Mouse (Mus musculus): Measurements from ENCODE around the gene Rbms1. TPM values are rescaled to one million over a fixed set of nuclear protein-coding genes. Genes with fewer than 3 reads are reported as not detected.
A peak's percentile ranks its signal among the peaks of the same experiment; 100 is the strongest.

Rbms1 gene
- total and polyA plus RNA-seq, 3 experiments, result 10.1 to 27.4 TPM; not detected in 1

DNA sequence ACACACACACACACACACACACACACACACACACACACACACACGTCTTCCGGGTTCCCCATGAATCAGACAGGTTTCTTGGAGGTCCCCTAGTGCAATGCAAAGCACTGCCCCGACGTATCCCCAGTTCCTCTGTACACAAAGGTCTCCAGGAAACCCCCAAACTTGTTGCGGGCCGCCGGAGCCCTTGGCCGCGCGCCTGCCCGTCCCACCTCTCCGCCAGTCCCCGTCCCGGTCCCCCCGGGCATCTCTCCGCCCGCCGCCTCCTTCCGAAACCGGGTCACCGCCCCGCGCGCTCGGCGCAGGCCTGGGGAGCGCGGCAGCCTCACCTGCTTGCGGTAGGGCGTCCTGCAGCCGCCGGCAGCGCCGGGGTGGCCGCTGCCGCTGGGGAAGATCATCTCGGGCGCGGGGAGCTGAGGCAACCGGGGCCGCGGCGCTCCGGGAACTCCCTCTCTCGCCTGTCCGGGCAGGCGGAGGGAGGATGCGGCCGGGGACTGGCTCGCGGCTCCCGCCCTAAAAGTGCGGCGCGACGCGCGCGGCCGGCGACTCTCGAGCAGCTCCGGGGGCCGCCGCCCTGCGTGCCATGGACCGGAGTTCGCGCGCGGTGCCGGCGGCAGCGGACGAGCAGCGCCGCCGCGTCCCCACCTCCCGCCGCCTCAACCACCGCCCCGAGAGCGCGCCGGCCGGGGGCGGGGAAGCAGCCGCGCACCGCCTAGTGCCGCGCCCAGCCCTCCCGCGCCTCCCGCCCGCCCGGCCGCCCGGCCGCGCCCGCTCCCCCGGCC is 82.0 kb downstream of the Rbms1 start:
- TF ChIP-seq KAT2A (conservative IDR thresholded peaks at IDR 0.05; ENCODE audit: low read depth, low read length), result no peak
- TF ChIP-seq MAX (IDR thresholded peaks at IDR 0.05; ENCODE audit: low read length), result no peak
- TF ChIP-seq GABPA (IDR thresholded peaks at IDR 0.05; ENCODE audit: low read depth, low read length), result no peak
- TF ChIP-seq HCFC1 (IDR thresholded peaks at IDR 0.05; ENCODE audit: low read depth, low read length), result 0 out of 2 replicates have a peak, but pooled peaks have one; percentile 55
- no peak for TF ChIP-seq EP300 (IDR thresholded peaks at IDR 0.05; ENCODE audit: low read depth in 1 of 2, low read length in 2 of 2)
- no peak for TF ChIP-seq E2F4 (IDR thresholded peaks at IDR 0.05; ENCODE audit: borderline replicate concordance, low read depth, low read length)
- no peak for TF ChIP-seq SMC3 (IDR thresholded peaks at IDR 0.05; ENCODE audit: low read depth, low read length)
- TF ChIP-seq MEF2A (IDR thresholded peaks at IDR 0.05; ENCODE audit: extremely low read depth, insufficient replicate concordance, low read depth, low read length, poor library complexity, severe bottlenecking), result no peak
- TF ChIP-seq USF2 (IDR thresholded peaks at IDR 0.05; ENCODE audit: borderline replicate concordance in 1 of 2, insufficient read depth in 1 of 2, low read depth in 1 of 2, low read length in 2 of 2), result no peak
- TF ChIP-seq POLR2AphosphoS2 (IDR thresholded peaks at IDR 0.05; ENCODE audit: low read length), result no peak
- TF ChIP-seq POLR2AphosphoS5 (IDR thresholded peaks at IDR 0.05; ENCODE audit: borderline replicate concordance, low read depth, low read length), result no peak
- TF ChIP-seq ETS1 (IDR thresholded peaks at IDR 0.05; ENCODE audit: low read depth, low read length), result no peak
- no peak for TF ChIP-seq NRF1 (IDR thresholded peaks at IDR 0.05; ENCODE audit: insufficient read depth, low read depth, low read length, poor library complexity, severe bottlenecking)
- TF ChIP-seq TAL1 (IDR thresholded peaks at IDR 0.05; ENCODE audit: low read length), result no peak
- TF ChIP-seq BHLHE40 (IDR thresholded peaks at IDR 0.05; ENCODE audit: borderline replicate concordance, low read depth, low read length), result no peak
- no peak for TF ChIP-seq RAD21 (IDR thresholded peaks at IDR 0.05; ENCODE audit: low read depth, low read length)
- TF ChIP-seq MXI1 (IDR thresholded peaks at IDR 0.05; ENCODE audit: low read depth, low read length), result peak; percentile 66; the same call in 1 of the 2 replicates
- TF ChIP-seq MAFK (IDR thresholded peaks at IDR 0.05; ENCODE audit: borderline replicate concordance, low read depth, low read length), result no peak
- TF ChIP-seq ZKSCAN1 (IDR thresholded peaks at IDR 0.05; ENCODE audit: low read depth, low read length), result no peak
- no peak for TF ChIP-seq MYB (IDR thresholded peaks at IDR 0.05; ENCODE audit: low read depth, low read length)
- TF ChIP-seq SIN3A (IDR thresholded peaks at IDR 0.05; ENCODE audit: low read length), result no peak; the same call in 1 of the 2 replicates
- TF ChIP-seq ZC3H11A (IDR thresholded peaks at IDR 0.05; ENCODE audit: low read depth, low read length), result no peak
- TF ChIP-seq ELF1 (IDR thresholded peaks at IDR 0.05; ENCODE audit: low read depth, low read length), result peak; percentile 82
- peak in 1 of 2 experiments; percentile 35; a peak in 1 of 4 replicates for TF ChIP-seq POLR2A (IDR thresholded peaks at IDR 0.05; ENCODE audit: control insufficient read depth in 1 of 2, insufficient read depth in 1 of 2, low read depth in 1 of 2, low read length in 2 of 2, poor library complexity in 1 of 2)
- no peak for TF ChIP-seq CTCF (IDR thresholded peaks at IDR 0.05 in 2 of 3, conservative IDR thresholded peaks at IDR 0.05 in 1 of 3; ENCODE audit: control insufficient read depth in 1 of 3, insufficient read depth in 1 of 3, low read depth in 2 of 3, low read length in 3 of 3, poor library complexity in 1 of 3, severe bottlenecking in 1 of 3)
- no peak; the same call in 1 of the 2 replicates for TF ChIP-seq NELFE (IDR thresholded peaks at IDR 0.05; ENCODE audit: low read depth, low read length)
- TF ChIP-seq JUND (IDR thresholded peaks at IDR 0.05; ENCODE audit: low read depth, low read length), result no peak
- peak; percentile 23; the same call in 1 of the 2 replicates for TF ChIP-seq UBTF (IDR thresholded peaks at IDR 0.05; ENCODE audit: borderline replicate concordance, insufficient read depth, low read depth, low read length)
- no peak for TF ChIP-seq RCOR1 (IDR thresholded peaks at IDR 0.05; ENCODE audit: low read depth, low read length)
- Histone ChIP-seq H3K9ac (ENCODE audit: control insufficient read depth, low read depth, low read length, poor library complexity, severe bottlenecking) (peak overlapping the region; percentile 71), H3K27me3 (ENCODE audit: control insufficient read depth in 1 of 2, insufficient read depth in 2 of 2, low read length in 2 of 2) (no peaks in the 10 kb centered on the region), H3K9me3 (replicated peaks; ENCODE audit: insufficient read depth, low read length) (no peaks in the 10 kb centered on the region), H3K4me3 (ENCODE audit: control insufficient read depth in 1 of 2, insufficient read depth in 1 of 2, low read depth in 2 of 2, low read length in 2 of 2) (peak overlapping the region; percentile 76 to 81), H3K27ac (ENCODE audit: control insufficient read depth, low read depth, low read length) (peak overlapping the region; percentile 52), H3K36me3 (ENCODE audit: control insufficient read depth in 1 of 2, insufficient read depth in 2 of 2, low read length in 2 of 2) (peaks cover 0 to 11% of the 10 kb centered on the region in 2 experiments; a peak in 2 of 4 replicates), H3K79me2 (ENCODE audit: control insufficient read depth, insufficient read depth, low read length, poor library complexity) (peaks cover 2% of the 10 kb centered on the region; the same call in 1 of the 2 replicates), H3K4me1 (ENCODE audit: control insufficient read depth in 1 of 2, insufficient read depth in 2 of 2, low read length in 2 of 2) (peaks cover 0 to 3% of the 10 kb centered on the region in 2 experiments; a peak in 3 of 4 replicates)
- DNase-seq (ENCODE audit: low read depth, low spot score), result peak; percentile 78
